Mouse (Mus musculus): ENCODE results near the gene Prss35.

Prss35 gene

DNA sequence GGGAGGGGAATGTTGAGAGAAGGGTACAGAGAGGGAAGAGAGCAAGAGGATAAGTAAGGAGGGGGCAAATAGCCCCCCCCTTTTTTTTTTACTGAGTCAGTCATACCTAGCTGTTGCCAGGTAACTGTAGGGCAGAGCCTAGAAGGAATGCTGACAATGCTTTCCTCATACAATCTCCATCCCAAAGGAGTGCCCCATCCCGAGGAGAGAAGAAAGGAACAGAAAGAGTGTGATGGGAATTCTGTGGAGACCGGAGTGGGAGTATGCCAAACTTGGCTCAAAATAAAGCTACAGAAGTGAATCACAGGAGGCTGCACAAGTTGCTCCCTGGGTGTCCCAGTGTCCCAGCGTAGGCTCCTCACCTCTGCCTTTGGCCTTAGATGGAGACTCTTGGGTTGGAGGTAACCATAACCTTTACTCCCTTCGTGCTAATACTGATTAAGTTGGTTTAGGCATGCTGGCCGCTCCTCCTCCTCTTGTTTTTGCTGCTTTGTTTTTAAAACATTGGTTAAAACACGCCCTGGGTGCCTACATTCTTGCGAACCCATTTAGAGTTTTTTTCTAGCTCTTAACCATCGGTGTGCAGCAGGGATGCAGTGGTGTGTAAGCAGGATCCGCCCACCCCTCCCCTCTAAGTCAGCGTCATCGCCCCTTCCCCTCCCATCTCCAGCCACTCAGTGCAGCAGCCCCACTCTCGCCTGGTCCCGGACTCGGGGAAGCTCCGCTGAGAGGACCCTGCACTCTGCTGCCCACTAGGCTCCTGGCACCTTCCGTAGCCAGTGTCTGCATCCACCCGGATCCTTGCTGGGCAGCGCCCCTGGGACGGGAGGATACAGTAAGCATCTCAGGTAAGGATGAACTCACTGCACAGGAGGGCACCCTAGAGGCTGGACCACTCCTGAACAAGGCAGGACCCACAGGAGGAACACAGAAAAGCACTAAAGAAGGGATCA lies at the start of gene Prss35:
TSS of gene Prss35 (plus strand) at position 691 of the 953 bp plus-strand sequence.
- DNase-seq: peak; percentile 72

DNA sequence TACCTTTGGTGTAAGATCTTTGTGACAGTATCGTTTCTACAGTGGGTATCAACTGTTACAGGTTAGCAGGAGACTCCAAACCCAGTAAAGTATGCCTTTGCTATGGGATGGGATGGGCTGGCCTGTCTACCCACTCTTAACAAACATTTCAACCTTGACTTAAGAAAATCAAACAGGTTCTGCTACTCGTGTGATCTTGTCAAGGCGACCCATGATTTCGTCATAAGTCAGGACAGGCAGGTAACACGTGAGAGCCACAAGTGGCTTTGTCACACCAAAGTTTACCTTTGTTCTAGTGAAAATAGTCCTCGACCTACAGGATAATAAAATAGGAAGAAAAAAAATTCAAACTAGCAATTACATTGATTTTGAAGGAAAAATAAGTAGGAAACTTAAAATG lies 49.5 kb upstream of the Prss35 start:
- DNase-seq: no peak

DNA sequence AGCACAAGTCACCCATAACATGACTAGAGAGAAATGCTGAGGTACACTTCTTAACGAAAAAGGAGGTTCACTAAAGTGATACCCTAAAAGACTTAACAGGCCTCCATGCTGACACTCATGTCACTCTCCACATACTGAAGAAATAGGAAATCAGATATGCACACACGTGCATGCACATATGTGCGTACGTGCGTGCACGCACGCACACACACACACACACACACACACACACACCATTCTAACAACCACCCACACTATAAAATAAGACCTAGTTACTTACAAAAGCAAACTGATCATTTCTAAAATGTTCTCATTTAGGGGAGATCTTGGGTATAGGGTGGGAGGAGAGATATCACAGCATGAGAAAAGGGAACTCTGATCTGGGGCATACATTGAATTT lies 48.8 kb upstream of the Prss35 start:
- no peak for DNase-seq

DNA sequence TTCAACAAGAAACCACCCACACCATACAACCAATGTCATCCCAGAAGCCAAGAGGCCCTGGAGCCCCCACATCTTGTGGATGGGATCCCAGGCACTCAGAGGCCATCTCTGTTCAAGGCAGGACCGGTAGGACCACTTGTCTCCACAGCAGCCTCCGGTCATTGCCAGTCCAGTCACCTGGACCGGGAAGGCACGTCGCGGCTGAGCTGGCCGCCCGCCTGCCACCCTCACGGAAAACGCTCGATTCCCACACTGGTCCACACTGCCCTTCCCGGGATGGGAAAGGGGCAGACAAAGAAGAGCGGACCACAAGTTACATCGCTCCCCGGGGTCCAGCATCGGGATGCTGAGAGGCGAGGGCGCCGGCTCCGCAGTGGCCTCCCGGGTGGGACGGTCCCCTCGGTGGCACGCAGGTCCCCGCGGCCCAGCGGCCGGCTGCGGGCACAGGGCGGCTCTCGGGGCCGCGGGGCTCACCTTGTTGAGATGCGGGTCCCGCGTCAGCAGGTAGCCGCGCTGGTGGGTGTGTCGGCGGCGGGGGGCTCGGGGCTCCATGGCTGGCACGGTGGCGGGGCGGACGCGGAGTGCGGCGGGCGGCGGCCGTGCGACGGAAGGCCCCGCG lies 48.1 kb upstream of the Prss35 start:
- peak; percentile 51 for DNase-seq

DNA sequence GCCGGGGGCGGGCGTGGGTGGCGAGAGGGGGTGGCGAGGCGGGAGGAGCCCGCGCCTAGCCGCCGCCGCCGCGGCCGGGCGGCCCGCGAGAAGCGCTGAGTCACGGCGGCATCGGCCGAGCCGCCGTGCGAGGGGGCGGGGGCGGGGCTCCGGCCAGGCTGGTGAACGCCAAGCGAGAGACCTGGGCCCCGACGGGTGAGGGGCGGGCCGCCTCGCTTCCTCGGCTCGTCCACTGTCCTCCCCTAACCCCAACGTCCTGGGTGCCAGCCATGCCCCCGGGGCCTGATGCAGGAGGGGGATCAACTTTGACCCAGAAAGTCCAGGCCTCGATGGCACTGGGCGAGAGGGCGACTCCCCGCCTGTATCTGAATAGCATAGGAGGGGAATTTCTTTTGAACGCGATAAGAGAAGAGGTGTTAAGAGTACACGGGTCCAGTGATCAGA lies 47.6 kb upstream of the Prss35 start, which contains the start of gene Me1:
TSS of gene Me1 (minus strand) at position 136 of the 444 bp plus-strand sequence.
- peak; percentile 77 for DNase-seq

DNA sequence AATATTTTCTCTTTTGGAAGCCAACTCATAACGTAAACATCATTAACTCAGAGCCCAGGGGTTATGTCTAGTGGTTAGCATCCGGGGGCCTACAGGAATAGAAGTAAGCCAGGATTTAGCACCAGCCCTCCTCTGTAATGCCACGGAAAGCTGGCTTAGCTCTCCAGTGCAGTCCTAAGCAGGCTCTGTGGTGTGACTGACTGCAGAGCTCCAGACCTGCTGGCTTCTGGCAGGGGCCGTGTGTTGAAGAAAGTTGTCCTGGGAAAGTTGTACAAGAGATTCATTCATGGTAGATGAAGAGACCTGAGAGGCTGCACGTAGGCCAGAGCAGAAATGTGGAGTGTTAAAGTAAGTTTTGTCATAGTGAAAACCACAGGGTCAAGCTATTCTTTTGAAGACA lies 42.2 kb upstream of the Prss35 start:
- DNase-seq: peak; percentile 48

DNA sequence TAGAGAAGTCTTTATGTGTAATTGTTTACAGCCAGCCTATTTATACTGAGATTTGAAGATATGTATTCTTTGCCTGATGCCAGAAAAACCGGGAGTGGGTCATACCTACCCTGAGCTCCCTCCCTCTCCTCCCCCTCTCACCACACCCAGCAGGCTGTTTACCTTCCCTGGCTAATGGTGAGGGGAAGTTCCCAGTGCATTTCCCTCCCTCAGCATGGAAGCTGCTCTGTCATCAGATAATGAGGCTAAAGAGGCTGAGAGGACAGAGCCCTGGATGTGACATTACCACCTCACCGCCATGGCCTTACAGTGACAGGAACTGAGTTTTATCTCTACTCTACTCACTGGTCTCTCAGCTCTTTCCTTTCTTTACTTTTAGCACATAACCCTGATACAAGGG lies 41.6 kb upstream of the Prss35 start:
- DNase-seq: no peak

DNA sequence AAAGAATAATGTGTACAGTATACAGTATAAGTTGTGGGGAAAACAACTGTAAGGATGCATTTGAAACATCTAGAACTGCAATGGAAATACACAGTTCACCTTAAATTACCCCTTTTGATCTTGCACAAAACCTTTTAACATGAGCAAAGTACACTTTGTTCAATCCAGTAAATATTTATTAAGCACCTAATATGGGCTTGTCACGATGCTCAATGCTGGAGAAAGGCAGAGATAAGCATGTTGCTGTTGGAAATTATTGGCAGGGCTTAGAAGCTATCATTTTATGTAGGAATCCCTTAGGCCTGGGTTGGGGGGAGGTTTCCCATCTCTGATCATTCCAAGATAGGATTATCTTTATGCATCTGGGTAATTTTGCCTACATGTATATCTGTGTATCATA lies 36.0 kb upstream of the Prss35 start:
- no peak for DNase-seq

DNA sequence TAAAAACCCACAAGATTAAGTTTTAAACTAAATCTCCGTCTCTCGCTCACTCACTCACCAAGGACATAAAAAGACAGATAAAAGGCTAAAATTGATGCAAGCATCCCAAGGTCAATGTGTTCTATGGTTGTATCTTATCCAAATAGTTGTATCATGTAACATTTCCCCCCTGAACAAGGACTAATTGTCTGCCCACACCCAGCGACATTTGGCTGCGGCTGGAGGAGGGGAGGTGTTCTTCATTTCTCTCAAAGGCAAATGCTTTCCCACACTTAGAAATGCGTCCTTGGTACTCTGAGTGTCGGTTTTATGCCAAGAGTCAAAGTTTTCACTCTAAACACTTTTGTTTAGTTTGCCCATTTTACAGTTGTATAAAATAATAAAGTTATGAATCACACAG lies 34.5 kb upstream of the Prss35 start:
- DNase-seq: no peak

DNA sequence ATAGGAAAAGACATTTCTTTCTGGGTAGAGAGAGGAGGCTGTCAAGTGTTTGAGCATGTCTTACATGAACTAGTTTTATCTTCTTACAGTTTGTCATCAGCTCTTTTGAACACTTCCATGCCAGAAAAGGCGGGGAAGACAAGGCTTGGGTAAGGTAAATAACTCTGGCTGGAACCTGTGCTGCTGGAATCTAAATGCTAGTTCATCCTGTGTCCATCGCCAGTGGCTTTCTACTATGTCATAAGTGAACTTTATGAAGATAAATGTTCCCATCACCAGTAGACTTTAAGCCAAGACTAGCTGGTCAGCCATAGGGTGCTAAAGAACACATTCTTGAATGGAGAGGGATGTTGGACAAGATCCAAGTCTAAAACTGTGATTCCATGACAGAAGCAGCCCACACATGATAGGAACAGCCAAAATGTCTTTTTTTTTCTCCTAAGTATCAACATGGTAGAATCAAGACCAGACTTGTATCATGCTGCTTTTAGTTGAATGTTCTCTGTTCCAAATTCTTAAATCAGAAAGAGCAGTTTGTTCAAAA lies 33.3 kb upstream of the Prss35 start:
- DNase-seq: no peak

DNA sequence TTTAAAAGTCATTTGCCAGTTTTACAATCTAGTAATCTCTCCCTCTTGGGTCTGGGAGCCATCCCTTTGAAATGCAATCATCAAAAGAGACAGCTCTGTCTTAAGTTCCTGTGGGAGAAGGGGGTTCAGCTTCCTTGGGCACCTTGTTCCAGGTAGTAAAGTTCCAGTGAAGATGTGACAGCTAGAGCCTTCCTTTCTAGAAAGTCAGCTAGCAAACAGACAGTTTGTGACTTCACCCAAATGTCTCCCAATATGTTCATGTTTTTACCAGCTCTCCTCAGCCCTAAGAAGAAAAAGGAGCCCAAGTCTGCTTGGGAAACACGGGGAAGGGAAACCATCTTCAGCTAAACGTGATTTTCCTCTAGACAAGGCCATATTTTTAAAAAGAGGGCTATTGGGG lies 30.8 kb upstream of the Prss35 start:
- DNase-seq: no peak

DNA sequence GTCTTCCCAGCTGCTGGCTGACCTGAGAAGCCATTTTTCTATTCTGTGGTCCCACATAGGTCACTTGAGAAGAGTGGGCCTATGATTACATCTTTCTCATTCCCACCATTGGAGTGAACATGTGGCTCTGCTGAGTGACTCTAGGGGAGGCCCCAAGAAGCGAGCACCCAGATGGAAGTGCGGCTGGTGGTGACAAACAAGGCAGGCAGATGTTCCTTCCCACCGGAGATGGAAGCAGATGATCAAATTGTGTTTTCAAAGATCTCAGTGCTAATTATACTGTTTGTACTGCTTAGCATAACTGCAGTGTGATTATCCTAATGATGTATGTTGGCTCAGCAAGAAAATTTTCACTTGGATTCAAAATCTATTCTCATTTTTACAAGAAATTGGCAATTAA lies 29.4 kb upstream of the Prss35 start:
- no peak for DNase-seq

DNA sequence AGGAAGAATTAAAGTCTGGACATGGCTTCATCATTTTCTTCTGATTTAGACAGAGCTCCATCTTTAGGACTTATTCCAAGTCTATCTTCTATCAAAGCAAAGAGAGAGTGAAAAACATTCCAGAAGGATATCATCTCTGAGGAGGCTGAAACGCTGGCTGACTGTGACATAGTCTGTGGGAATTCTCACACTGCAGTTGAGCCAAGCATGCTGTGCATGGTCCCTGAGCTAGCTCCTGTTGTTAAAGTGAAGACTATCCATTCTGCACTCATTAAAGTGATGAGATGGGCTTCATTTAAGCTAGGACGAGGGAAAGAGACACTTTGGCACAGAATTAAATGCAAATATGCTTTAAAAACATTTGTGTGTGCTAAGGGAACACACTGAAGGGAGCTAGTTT lies 26.9 kb upstream of the Prss35 start:
- no peak for DNase-seq

DNA sequence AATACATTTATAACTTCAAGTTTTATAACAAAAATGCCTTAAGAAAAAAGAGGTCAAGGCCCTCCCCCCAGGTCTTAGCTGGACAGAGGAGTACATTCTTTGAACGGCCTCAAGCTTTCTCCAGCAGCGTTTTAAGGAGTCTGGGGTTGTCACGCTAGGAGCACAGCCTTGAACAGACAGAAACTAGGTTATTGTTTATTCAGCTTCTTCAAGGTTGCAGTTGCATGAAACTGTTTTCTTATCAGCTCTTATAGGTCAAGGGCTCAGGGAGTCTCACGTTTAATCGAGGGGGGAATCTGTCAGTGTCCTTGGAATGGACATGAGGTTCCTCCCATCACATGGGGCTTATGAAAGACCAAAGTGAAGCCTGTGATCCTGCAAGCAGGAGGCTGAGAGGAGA lies 26.3 kb upstream of the Prss35 start:
- no peak for DNase-seq

DNA sequence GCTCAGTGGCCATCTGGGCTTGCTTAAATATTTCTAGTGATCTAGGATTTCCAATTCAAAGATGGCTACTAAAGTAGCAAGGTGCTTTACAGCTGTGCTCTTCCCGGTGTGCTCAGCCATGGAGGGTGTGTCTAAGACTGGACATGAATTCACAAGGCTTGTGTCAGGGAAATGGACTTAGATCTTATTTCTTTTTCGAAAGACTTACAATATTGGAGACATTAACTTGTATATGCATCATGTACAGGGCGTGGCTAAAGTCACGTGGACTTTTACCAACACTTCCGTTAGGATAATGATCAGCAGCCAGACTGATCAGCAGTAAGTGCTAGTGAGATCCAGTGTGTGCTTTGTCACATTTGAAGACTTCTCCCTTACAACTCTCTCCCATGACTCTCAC lies 23.2 kb upstream of the Prss35 start:
- no peak for DNase-seq

DNA sequence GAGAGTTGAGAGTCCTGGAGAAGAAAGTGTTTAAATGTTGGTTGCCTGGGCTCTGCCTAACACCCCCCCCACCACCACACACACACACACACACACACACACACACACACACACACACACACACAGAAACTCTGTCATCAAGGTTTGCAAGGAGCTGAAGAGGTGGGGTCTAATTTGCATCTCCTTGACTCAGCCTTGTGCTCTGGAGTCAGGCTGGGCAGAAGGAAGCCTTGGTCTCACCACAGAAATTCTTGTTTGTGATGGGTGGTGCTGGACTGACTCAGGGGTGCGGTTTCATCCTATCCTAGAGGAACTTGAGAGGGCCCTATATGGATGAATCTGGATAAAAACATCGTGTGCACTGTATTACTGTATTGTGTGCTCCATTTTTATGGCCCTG lies 22.7 kb upstream of the Prss35 start:
- no peak for DNase-seq

DNA sequence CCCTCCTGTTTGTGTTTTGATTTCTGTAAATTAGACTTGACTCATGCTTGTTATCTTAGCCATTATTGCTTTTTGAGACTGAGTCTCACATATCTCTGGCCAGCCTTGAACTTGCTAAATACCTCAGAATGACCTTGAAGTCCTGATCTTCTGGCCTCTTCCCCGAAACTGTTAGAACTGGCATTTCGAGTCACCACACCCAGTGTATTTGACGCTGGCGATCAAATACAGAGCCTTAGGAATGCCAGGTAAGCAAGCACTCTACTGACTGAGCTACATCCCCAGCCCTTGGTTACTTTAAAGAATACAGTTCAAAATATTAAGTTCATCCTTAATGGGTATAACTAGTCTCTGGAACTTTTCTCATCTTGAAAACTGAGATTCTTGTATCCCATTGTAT lies 18.4 kb upstream of the Prss35 start:
- no peak for DNase-seq

DNA sequence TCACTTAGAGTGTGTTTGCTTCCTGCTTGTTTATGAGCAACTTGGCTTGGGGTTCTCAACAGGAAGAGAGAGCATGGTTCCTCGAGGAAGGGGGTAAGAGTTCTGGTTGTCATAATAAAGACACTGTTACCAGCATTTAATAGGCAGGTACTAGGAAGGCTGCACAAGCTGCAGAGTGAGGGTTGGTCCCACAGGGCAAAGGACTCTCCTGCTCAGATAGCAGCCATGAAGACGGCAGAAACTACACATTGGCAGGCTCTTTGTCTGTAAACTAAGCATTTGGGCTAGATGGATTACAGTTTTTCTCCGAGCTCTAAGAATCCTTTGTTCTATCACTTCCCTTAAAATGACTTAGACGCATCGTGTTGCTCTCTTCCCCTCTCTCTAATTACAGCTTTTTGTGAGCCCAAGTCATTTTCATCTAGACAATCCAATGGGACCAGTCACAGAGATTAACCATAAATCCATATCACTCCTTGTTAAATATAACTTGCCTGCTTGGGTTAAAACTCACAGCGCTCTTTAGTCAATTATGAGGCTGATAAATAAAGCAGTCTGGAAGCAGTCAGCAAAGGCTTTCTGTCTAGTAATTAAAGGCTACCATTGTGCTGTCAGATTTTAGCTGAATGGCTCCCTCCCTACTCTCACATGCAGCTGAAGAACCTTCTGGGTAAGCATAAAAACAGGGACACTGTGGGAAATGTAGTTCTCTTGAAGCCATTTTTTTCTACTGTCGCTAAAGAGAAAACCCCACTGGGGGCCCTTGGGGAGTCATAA lies 17.7 kb upstream of the Prss35 start:
- peak; percentile 15 for DNase-seq

DNA sequence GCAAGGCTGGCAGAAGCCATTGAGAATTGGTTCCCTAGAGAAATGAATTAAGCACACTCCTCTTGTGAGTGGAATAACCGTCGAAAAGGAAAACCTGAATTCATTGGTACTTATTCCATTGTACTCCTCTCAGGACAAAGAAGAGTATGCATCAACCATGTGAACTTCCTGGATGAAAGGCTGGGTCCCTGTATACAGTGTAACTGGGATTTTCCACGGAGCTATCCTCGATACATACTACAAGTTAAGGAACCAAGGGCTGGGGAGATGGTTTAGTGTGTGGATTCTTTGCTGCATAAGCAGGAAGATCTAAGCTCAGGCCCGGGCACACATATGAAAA lies 17.1 kb upstream of the Prss35 start:
- DNase-seq: no peak

DNA sequence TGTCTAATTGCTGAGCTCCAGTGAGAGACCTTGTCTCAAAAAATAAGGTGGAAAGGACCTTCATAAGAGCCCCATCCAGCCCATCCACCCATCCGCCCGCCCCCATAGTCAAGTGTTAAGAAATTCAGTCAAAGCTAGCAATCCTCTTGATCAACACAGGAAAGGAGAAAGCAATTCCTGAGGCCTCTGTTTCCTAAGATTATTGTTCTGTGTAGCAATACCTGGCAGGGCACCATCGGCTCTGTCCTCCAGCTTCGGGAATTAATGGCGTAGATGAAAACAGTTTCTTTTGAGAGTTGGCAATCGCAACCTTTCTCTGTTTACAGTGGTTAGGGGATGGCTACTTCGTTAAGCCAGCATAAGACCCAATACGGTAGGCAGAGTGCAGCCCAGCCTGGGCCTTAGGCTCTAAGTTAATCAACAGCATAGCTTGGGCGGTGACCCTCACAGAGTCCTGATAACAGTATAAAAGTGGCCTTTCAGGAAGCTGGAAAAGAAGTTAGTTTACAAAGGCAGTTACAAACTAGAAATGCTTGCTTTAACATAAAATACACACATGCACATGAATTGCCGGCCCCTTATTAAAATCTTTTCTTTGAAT lies 15.1 kb upstream of the Prss35 start:
- DNase-seq: no peak

DNA sequence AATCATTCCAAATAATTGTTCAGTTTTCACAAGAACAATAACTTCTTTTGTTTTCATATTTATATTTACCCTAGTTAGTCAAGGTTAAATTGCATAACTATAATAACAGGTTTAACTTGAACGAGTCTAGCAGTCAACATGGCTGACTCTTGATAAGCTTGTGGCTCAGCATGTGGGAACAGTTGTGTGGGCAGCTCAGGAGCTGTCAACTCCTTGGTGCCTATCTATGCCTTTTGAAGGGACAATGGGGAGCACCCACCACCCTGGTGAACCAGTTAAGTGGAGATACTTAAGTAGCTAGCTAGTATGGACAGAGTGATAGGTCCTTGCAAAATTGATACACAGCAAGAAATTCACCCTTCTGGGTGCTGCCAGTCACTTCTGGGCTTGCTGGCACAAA lies 14.4 kb upstream of the Prss35 start:
- no peak for DNase-seq

DNA sequence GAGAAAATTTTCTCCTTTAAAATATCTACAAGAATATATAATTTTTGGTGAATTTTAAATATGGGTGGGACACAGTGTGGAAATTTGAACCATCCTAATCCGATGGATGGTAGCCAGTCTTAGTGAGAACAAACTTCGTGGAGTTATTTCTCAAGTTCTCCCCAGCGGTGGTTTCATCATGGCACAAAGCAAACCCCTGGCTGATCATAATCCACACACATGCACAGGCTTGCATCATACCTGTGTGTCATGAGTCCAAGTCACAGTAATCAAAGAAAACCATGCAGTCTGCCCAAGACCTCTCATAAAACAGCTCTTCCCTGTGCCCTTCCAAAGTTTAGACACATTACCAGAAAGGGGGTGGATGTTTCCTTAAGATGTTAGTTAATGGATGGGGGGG lies 13.6 kb upstream of the Prss35 start:
- no peak for DNase-seq

DNA sequence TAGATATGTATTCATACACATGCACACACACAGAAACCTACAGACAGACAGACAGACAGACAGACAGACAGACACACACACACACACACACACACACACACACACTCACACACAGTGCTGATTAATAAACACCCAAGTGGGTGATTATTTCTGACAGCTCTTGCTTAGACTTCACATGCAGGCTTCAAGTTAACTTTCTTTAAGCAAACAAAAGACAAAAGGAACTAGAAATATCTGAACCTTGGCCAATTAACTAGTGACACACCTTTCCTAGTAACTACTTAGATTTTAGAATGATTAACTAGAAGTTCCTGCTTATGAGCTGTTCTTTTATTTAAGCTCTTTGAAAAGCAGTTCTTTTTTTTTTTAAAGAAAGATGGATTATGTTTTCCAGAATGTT lies 9.1 kb upstream of the Prss35 start:
- DNase-seq: no peak

Measured in retina, postnatal 1 day (tissue).